Mouse (Mus musculus): Measurements from ENCODE around the gene B9d1.

GRCm38 (mm10) chr11:61487401-61487800, 17.5 kb upstream of the B9d1 start:
- no peak for TF ChIP-seq CTCF (IDR thresholded peaks at IDR 0.05)
- TF ChIP-seq EP300 (IDR thresholded peaks at IDR 0.05) = no peak

All from lung, postnatal 0 days (tissue).